Mouse (Mus musculus) neural tube, embryonic 12.5 days (tissue): ENCODE measurements around the gene Adam22. TPM values are rescaled to one million over a fixed set of nuclear protein-coding genes. Genes with fewer than 3 reads are reported as not detected.

Source experiments
- ATAC-seq: fragments of 200-750 bp; cut with Nextera tagmentation; 2 replicates; pipeline ENCODE4 v1.8.0; 2017; ENCODE audit warnings: low read depth, mild to moderate bottlenecking, moderate TSS enrichment, moderate library complexity; ENCODE audit not compliant: low FRiP score
- H3K27ac ChIP-seq: fragments of 300-500 bp; sonication (generic); 2 replicates; pipeline ENCODE4 v1.5.1; 2016
- H3K27me3 ChIP-seq: fragments of 300-500 bp; sonication (generic); replicated peaks from 2 replicates; pipeline ENCODE4 v1.6.1; 2016; ENCODE audit warnings: mild to moderate bottlenecking
- H3K36me3 ChIP-seq: fragments of 300-500 bp; sonication (generic); 2 replicates; pipeline ENCODE4 v1.6.1; 2016; ENCODE audit warnings: mild to moderate bottlenecking
- H3K4me1 ChIP-seq: fragments of 300-500 bp; sonication (generic); 2 replicates; pipeline ENCODE4 v1.6.1; 2016
- H3K4me2 ChIP-seq: fragments of 300-500 bp; sonication (generic); replicated peaks from 2 replicates; pipeline ENCODE4 v1.6.1; 2016; ENCODE audit warnings: mild to moderate bottlenecking
- H3K4me3 ChIP-seq: fragments of 300-500 bp; sonication (generic); 2 replicates; pipeline ENCODE4 v1.5.1; 2016
- H3K9ac ChIP-seq: fragments of 300-500 bp; sonication (generic); 2 replicates; pipeline ENCODE4 v1.6.1; 2016; ENCODE audit warnings: mild to moderate bottlenecking
- H3K9me3 ChIP-seq: fragments of 300-500 bp; sonication (generic); 2 replicates; pipeline ENCODE4 v1.6.1; 2016; ENCODE audit warnings: mild to moderate bottlenecking
- WGBS: fragments of 180-500 bp; shearing (Covaris S2); methylation state at CpG from one replicate; pipeline ENCODE4 v1.1.7; 2016; 5-methylcytosine and 5-hydroxymethylcytosine counted together
- polyA plus RNA-seq: library from polyadenylated mRNA; unstranded; fragments of >200 nt; fragmentation: Nextera tagmentation; extraction: Ambion mirVana; gene quantifications from 2 replicates; pipeline ENCODE4 v1.2.1, GENCODE M21; 2016

Gene Adam22
- polyA plus RNA-seq, 1 experiment from 2014 or later = 25.1 TPM

DNA sequence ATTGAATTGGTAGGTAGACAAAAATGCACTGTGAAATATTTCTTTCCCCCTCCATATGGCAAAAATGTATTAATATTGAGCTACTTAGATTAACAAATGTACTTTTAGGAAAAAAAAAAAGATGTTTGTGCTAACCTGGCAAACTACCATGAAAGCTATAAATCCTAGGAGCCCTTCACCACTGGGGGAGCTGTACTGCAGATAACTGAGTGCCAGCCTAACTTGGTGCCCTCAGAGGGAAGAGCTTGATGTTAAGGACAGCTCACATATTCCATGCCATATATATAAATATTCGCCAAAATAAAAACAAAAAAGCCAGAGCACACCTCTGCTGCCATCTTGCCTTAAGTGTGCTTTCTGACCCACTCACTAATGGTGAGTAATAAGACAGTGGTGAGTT, 5.6 kb downstream of the Adam22 start:
- Histone ChIP-seq H3K36me3 (no peaks in the 10 kb centered on the region), H3K9ac (no peak overlapping the region), H3K9me3 (no peaks in the 10 kb centered on the region), H3K27ac (no peak overlapping the region), H3K4me3 (no peak overlapping the region), H3K4me1 (peaks cover 11% of the 10 kb centered on the region), H3K27me3 (no peaks in the 10 kb centered on the region), H3K4me2 (no peak overlapping the region)
- ATAC-seq = no peak
- WGBS = 68% methylated on average over 1 of the region's 1 CpGs

DNA sequence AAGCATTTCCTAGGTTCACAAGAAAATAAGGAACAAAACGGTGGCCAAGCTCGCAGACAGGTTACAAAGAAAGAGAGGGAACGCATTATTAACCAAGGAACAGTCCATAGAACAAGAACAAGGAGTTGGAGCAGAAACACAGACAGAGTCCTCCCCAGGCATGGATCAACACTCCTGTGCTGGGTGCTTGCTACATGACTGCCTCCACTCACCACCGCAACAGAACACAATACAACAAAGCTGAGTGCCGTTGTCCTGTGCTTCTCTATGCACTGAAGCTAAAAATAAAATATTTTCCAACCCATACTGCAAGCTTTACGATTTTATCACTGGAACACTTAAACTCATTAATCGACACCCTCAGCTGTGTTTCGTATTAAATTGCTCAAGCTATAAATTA, 10.3 kb downstream of the Adam22 start:
- no peak overlapping the region for H3K9ac ChIP-seq
- H3K27ac ChIP-seq = no peak overlapping the region
- H3K4me1 ChIP-seq = 0 out of 2 replicates have a peak, but pooled peaks cover 9% of the 10 kb centered on the region
- H3K27me3 ChIP-seq = no peaks in the 10 kb centered on the region
- H3K4me2 ChIP-seq = no peak overlapping the region
- no peak for ATAC-seq
- H3K4me3 ChIP-seq = no peak overlapping the region
- H3K9me3 ChIP-seq = no peaks in the 10 kb centered on the region
- WGBS = 84% methylated on average over 8 of the region's 8 CpGs
- no peaks in the 10 kb centered on the region for H3K36me3 ChIP-seq

DNA sequence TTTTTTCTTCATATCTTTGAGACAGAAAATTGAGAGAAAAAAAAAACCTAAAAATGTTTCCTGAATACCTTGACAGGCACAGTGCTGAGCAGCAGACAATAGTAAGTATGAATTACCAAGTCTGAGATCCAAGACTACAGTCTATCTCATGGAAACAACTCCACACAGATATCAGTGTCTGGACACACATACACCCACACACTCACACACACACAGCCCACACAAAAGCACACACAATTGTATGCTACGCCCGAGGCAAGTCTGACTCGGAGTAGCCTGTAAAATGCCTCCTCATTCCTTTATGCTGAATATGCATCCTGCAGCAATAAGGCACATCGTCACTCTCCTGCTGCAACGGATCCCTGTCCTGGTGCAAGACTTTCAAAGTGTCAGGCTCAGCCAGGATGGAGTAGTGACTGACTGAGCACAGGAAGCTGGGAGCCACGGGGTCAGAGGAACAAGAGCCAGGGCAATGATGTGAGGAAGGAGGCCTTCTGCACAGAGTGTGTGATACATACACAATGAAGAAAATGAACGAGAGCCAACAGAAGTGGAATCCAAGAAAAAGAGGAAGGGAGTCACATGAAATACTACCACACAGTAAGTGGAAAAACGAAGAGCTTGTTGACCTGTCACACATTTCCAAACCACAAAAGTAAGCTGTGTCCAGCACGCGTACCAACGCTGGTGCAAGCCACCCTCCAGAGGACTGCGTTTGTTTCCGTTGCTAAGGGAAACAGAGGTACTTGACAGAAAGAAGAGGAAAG, 10.9 kb downstream of the Adam22 start:
- Histone ChIP-seq H3K9ac (no peak overlapping the region), H3K4me3 (no peak overlapping the region), H3K27ac (no peak overlapping the region), H3K36me3 (no peaks in the 10 kb centered on the region), H3K4me1 (0 out of 2 replicates have a peak, but pooled peaks cover 9% of the 10 kb centered on the region), H3K27me3 (no peaks in the 10 kb centered on the region), H3K4me2 (no peak overlapping the region), H3K9me3 (no peaks in the 10 kb centered on the region)
- ATAC-seq = peak; percentile 45; the same call in 1 of the 2 replicates
- WGBS = 59% methylated on average over 13 of the region's 13 CpGs

DNA sequence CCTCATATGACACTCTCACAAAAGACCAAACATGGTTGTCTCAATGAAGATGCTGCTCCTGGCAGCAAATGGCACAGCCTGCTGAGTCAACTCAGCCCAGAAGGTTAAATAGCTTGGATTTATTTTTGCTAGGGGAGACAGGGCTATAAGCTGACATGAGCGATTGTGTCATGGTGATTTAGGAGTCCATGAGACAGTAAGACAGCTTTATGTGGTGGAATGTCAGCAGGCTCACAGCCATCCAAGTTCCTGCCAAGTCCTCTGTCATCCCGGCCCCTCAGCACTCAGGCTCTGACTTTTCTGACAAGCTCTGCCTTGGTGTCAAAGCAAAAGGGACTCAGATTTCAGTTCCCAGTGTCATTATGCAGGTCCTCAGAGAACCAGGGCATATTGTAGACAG, 11.6 kb downstream of the Adam22 start:
- no peaks in the 10 kb centered on the region for H3K9me3 ChIP-seq
- 30% methylated on average over 2 of the region's 2 CpGs for WGBS
- ATAC-seq = no peak

DNA sequence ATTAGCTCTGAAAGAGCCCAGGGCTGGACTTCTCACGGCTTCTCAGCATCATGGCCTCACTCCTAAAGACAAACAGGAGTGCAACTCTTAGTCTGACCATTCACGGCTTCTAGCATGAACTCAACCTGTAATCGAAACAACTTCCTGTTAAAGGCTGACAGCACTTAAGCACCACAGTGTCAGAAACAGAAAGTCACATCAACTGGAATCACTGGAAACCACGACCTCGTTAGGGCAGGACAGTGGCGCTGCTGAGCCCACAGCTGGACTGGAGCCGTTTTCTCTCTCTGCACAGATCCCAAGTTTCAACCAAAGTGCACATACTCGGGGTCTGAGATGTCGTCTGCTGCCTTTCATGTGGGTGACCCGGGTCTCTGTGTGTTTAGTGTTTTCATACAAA, 18.4 kb downstream of the Adam22 start:
- H3K4me2 ChIP-seq = no peak overlapping the region
- H3K27me3 ChIP-seq = no peaks in the 10 kb centered on the region
- no peak overlapping the region for H3K4me3 ChIP-seq
- no peak for ATAC-seq
- H3K9ac ChIP-seq = no peak overlapping the region
- no peaks in the 10 kb centered on the region for H3K36me3 ChIP-seq
- no peaks in the 10 kb centered on the region for H3K4me1 ChIP-seq
- no peak overlapping the region for H3K27ac ChIP-seq
- WGBS = 82% methylated on average over 10 of the region's 10 CpGs
- no peaks in the 10 kb centered on the region for H3K9me3 ChIP-seq

More for the DNA sequence above, 11.6 kb downstream of the Adam22 start:
- Histone ChIP-seq H3K4me2 (no peak overlapping the region), H3K27ac (no peak overlapping the region), H3K36me3 (no peaks in the 10 kb centered on the region), H3K4me3 (no peak overlapping the region), H3K9ac (no peak overlapping the region), H3K27me3 (no peaks in the 10 kb centered on the region), H3K4me1 (0 out of 2 replicates have a peak, but pooled peaks cover 9% of the 10 kb centered on the region)

DNA sequence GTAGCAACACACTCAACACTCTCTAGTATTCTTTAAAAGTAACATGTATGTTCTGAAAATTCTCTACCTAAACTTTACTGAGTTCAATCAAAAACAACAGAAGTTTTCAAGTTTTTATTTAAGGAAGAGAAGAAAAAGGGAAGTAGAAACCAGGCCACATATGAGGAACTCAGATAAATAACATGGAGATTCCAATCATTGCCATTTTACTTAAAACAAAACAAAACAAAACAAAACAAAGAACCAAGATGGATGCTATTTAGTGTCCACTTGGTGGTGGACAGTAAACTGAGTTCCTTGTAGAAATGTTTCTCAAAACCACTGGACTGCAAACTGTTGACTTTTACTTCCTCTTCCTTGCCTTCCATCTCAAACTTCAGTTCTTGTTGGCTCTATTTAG, 21.6 kb downstream of the Adam22 start:
- Histone ChIP-seq H3K4me2 (no peak overlapping the region), H3K9me3 (no peaks in the 10 kb centered on the region), H3K27ac (no peak overlapping the region), H3K27me3 (no peaks in the 10 kb centered on the region), H3K4me1 (no peaks in the 10 kb centered on the region), H3K36me3 (no peaks in the 10 kb centered on the region), H3K9ac (no peak overlapping the region), H3K4me3 (no peak overlapping the region)
- ATAC-seq = no peak

DNA sequence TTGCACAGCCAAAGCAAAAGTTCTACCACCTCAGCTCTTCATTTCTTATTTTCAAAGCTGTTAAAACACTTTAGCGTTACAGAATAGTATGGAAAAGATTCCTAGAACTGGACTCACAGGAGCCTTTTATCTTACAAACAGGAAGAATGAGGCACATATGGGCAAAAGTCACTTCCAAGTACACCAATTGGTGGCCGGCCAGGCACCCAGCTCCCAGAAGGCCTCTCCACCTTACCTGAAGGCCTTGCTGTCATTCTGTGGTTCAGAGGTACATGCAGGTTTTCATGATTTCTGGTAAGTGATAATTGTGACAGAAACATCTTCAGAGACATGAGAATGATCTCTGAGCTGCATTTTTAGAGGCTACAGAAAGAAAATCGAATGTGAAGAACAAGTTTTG, 24.7 kb downstream of the Adam22 start:
- no peak overlapping the region for H3K4me3 ChIP-seq
- ATAC-seq = no peak
- no peak overlapping the region for H3K4me2 ChIP-seq
- H3K36me3 ChIP-seq = no peaks in the 10 kb centered on the region
- H3K9me3 ChIP-seq = no peaks in the 10 kb centered on the region
- H3K9ac ChIP-seq = no peak overlapping the region
- WGBS = 92% methylated on average over 3 of the region's 3 CpGs
- H3K27me3 ChIP-seq = no peaks in the 10 kb centered on the region
- no peaks in the 10 kb centered on the region for H3K4me1 ChIP-seq
- no peak overlapping the region for H3K27ac ChIP-seq

DNA sequence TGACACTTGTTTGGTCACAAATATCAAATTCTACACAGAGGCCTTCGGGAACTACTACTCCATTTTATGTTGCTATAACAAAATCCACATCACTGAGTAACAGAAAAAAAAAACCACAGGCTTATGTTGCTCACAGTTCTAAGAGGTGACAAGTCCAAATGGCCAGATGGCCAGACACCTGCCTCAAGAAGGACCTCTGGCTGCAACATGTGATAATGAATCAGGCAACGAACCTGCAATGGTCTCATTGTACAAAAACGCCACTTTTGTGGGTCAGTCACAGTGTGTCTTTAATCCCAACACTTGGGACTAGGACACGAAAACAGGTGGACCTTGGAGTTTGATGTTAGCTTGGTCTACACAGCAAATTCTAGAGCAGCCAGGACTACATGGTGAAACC, 26.3 kb downstream of the Adam22 start:
- Histone ChIP-seq H3K9me3 (no peaks in the 10 kb centered on the region), H3K4me1 (no peaks in the 10 kb centered on the region)

DNA sequence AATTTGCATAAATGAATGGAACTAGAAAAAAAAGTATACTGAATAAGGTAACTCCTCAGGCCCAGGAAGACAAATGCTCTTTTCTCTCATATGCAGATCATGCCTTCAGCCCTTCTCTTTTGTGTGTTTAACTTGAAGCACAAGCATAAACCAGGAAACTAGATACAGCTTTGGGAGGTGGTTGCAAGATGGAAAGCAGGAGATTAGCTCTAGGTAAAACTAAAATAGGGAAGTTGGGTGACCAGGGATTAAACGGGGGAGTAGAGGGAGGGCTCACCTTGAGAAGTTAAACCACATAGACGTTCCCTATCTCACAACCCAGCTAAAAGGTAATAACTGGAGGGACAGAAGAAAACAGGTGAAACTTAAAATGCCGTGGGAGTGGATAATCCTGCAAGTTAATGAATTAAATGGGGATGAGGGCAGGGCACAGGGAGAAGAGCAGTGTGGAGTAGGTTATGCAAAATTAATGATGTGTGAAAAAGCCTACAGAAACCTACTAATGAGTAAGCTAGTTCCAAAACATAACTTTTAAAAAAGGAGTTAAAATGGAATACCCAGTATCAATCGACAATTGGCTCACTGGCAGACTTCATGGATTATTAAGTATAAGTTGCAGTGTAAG, 40.2 kb downstream of the Adam22 start:
- ATAC-seq = no peak
- Histone ChIP-seq H3K9ac (no peak overlapping the region), H3K36me3 (no peaks in the 10 kb centered on the region), H3K9me3 (no peaks in the 10 kb centered on the region), H3K4me3 (no peak overlapping the region), H3K4me2 (no peak overlapping the region), H3K27ac (no peak overlapping the region), H3K27me3 (no peaks in the 10 kb centered on the region), H3K4me1 (no peaks in the 10 kb centered on the region)
- 77% methylated on average over 4 of the region's 4 CpGs for WGBS

More for the DNA sequence above, 26.3 kb downstream of the Adam22 start:
- Histone ChIP-seq H3K4me2 (no peak overlapping the region), H3K36me3 (no peaks in the 10 kb centered on the region), H3K9ac (no peak overlapping the region), H3K27me3 (no peaks in the 10 kb centered on the region), H3K27ac (no peak overlapping the region), H3K4me3 (no peak overlapping the region)
- no peak for ATAC-seq
- WGBS = 89% methylated on average over 4 of the region's 4 CpGs

DNA sequence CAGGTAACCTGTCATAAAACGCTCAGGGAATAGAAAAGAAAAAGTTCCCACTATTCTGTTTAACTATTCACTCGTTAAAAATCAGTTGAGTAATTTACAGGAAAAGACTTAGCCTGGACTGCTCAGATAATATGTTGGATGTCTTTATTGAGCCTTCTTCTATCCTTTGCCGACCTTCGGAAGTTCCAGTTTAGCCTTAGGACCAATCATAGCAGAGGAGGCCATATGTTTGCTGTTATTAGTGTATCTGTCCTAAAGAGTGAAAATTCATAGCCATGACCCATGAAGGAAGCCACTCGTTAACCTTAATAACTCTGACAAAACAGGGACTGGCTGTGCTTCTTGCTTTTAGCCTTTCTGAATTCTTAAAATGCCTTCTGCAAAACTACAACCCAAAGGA, 41.3 kb downstream of the Adam22 start:
- H3K27ac ChIP-seq = no peak overlapping the region
- H3K9me3 ChIP-seq = no peaks in the 10 kb centered on the region
- H3K4me1 ChIP-seq = no peaks in the 10 kb centered on the region
- WGBS = 89% methylated on average over 5 of the region's 5 CpGs
- H3K27me3 ChIP-seq = no peaks in the 10 kb centered on the region
- no peaks in the 10 kb centered on the region for H3K36me3 ChIP-seq
- no peak overlapping the region for H3K9ac ChIP-seq
- H3K4me2 ChIP-seq = no peak overlapping the region
- H3K4me3 ChIP-seq = no peak overlapping the region
- no peak for ATAC-seq

DNA sequence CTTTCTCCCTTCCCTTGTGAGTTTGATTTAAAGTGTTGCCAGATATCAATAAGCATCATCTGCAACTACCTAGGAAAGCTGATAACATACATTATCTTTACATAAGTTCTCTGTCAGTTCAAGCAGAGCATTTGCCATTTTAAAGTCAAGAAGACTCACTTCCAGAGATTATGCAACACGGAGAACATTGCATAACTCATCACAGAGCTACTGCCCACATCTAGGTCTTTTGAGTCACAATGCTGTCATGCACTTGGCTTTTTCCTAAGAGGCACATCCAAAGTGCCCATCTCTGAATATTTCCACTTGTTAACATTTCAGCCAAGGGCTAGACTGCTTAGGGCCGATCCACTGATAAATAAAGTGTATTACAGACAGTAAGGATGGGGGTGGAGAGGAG, 55.6 kb downstream of the Adam22 start:
- Histone ChIP-seq H3K4me1 (no peaks in the 10 kb centered on the region), H3K9me3 (no peaks in the 10 kb centered on the region), H3K27ac (no peak overlapping the region), H3K9ac (no peak overlapping the region), H3K27me3 (no peaks in the 10 kb centered on the region), H3K4me3 (no peak overlapping the region), H3K4me2 (no peak overlapping the region), H3K36me3 (no peaks in the 10 kb centered on the region)
- WGBS = 85% methylated on average over 2 of the region's 2 CpGs
- no peak for ATAC-seq

DNA sequence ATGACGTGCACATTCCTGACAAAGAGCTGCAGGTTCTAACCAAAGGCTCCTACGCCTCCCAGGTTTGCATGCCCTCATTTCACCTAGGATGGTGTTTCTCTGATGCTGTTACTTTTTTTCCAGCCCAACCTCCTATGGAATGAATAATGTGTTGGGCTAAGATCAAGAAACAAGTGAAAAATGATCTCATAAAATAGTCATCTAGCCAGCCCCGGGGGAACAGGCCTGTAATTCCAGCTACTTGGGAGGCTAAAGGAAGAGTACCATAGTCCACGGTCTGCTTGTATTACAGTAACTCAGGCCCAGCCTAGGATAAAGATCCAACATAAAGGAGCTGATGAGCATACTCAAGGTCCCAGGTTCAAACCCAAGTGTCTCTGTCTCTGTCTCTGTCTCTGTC, 57.1 kb downstream of the Adam22 start:
- Histone ChIP-seq H3K9me3 (no peaks in the 10 kb centered on the region), H3K4me3 (no peak overlapping the region), H3K4me1 (no peaks in the 10 kb centered on the region), H3K36me3 (no peaks in the 10 kb centered on the region), H3K9ac (no peak overlapping the region), H3K27ac (no peak overlapping the region), H3K27me3 (no peaks in the 10 kb centered on the region), H3K4me2 (no peak overlapping the region)
- no peak for ATAC-seq
- 72% methylated on average over 4 of the region's 4 CpGs for WGBS
